Mouse (Mus musculus): ENCODE data around the gene Tex2.

- TF ChIP-seq ZNF384 (IDR thresholded peaks at IDR 0.05; ENCODE audit: low read depth, low read length), result no peak
- TF ChIP-seq CTCF (conservative IDR thresholded peaks at IDR 0.05 in 1 of 2, IDR thresholded peaks at IDR 0.05 in 1 of 2; ENCODE audit: low read depth in 2 of 2, low read length in 2 of 2), result peak; percentile 38 to 90; a peak in 3 of 4 replicates
- TF ChIP-seq SMC3 (IDR thresholded peaks at IDR 0.05; ENCODE audit: low read depth, low read length), result peak; percentile 96
- no peak for TF ChIP-seq MAFK (IDR thresholded peaks at IDR 0.05; ENCODE audit: insufficient replicate concordance, low read length)
- TF ChIP-seq USF2 (conservative IDR thresholded peaks at IDR 0.05; ENCODE audit: low read depth, low read length), result no peak
- TF ChIP-seq RCOR1 (conservative IDR thresholded peaks at IDR 0.05; ENCODE audit: low read depth, low read length), result no peak
- TF ChIP-seq NELFE (IDR thresholded peaks at IDR 0.05; ENCODE audit: low read depth, low read length), result no peak
- no peak for TF ChIP-seq POLR2A (IDR thresholded peaks at IDR 0.05; ENCODE audit: low read depth, low read length)
- TF ChIP-seq CHD1 (IDR thresholded peaks at IDR 0.05; ENCODE audit: low read depth, low read length), result no peak
- no peak for TF ChIP-seq E2F4 (IDR thresholded peaks at IDR 0.05; ENCODE audit: insufficient replicate concordance, low read depth, low read length)
- no peak for TF ChIP-seq JUN (IDR thresholded peaks at IDR 0.05; ENCODE audit: insufficient read depth, low read depth, low read length)
These were observed 100.1 kb downstream of the Tex2 start for GRCm38 (mm10) chr11:106513166-106513565.

All from CH12.LX (cell line).